Mouse (Mus musculus): Measurements from ENCODE around the gene Tagln3. TPM values are rescaled to one million over a fixed set of nuclear protein-coding genes. Genes with fewer than 3 reads are reported as not detected.

Gene Tagln3
- polyA plus RNA-seq, 1 experiment, result 3.7 TPM

DNA sequence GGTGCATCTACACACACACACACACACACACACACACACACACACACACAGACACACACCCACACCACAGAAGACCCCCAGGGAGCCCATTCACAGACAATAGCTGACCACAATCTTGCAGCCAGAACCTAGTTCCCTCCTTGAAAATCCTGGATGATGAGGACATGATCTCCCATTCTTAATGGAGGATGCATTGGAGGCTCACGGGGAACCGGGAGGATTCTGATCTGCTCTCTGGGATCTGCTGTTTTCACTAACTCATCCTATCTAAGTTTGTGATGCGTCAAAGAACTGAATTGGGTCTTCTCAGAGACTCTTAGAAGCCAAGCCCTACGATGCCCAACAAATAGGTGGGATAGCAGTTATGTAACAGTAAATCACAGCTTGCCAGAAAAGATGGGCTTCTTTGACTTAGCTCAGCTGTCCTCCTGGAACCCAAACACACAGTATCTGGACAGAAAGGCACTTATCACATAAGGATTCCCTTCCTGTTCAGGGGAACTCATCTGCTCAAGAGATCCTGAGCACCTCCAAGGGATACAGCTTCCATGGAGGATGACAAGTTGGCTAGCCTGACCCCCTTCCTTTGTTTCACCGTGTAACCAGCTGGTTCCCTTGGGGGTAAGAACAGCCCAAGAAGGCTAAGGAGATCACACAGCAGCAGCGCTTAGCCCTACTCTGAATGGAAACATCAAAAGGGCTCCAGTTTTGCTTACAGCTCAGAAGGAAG lies 1.1 kb downstream of the Tagln3 start:
- TF ChIP-seq CTCF (IDR thresholded peaks at IDR 0.05; ENCODE audit: low read depth, low read length) (no peak), POLR2A (IDR thresholded peaks at IDR 0.05; ENCODE audit: insufficient read depth, low read length) (no peak), EP300 (IDR thresholded peaks at IDR 0.05; ENCODE audit: insufficient read depth, low read depth, low read length) (no peak)
- Histone ChIP-seq H3K4me3 (ENCODE audit: low read depth, low read length) (peak overlapping the region; percentile 74), H3K9me3 (replicated peaks; ENCODE audit: control insufficient read depth, insufficient read depth, low read length, poor library complexity, severe bottlenecking) (no peaks in the 10 kb centered on the region), H3K4me1 (ENCODE audit: control insufficient read depth, insufficient read depth, low read length) (no peaks in the 10 kb centered on the region), H3K36me3 (ENCODE audit: control insufficient read depth, insufficient read depth, low read length, poor library complexity, severe bottlenecking) (no peaks in the 10 kb centered on the region), H3K27me3 (ENCODE audit: control insufficient read depth, insufficient read depth, low read length, poor library complexity, severe bottlenecking) (no peaks in the 10 kb centered on the region), H3K27ac (ENCODE audit: insufficient read depth, low read length) (no peak overlapping the region), H3K9ac (ENCODE audit: low read depth, poor library complexity, severe bottlenecking) (peak overlapping the region; percentile 51)

DNA sequence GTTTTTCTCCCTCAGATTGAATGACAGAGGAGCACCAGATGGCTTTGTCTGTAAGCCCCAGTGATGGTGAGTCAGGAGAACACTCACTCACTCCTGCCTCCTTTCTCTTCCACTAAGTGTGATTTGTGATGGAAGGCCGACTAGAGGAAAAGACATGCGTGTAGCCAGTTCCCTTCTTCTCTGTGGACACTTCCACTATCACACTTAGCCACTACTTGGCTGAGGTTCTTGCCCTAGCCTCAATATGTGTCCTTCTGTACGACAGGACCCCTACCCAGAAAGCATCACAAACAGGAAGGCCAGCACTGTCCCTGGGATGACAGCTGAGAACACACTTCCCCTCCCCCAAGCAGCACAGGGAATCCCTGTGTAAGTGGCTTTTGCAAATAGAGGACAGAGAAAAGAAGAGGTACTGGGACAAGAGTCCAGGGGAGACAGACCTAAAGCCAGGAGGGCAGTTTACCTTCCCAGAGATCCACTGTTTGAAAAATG lies 1.9 kb downstream of the Tagln3 start:
- H3K9ac ChIP-seq (ENCODE audit: low read depth, poor library complexity, severe bottlenecking), result no peak overlapping the region
- H3K27ac ChIP-seq (ENCODE audit: insufficient read depth, low read length), result no peak overlapping the region
- no peaks in the 10 kb centered on the region for H3K4me1 ChIP-seq (ENCODE audit: control insufficient read depth, insufficient read depth, low read length)
- TF ChIP-seq POLR2A (IDR thresholded peaks at IDR 0.05; ENCODE audit: insufficient read depth, low read length), result no peak
- TF ChIP-seq EP300 (IDR thresholded peaks at IDR 0.05; ENCODE audit: insufficient read depth, low read depth, low read length), result no peak
- no peak for TF ChIP-seq CTCF (IDR thresholded peaks at IDR 0.05; ENCODE audit: low read depth, low read length)
- no peak overlapping the region for H3K4me3 ChIP-seq (ENCODE audit: low read depth, low read length)
- H3K9me3 ChIP-seq (replicated peaks; ENCODE audit: control insufficient read depth, insufficient read depth, low read length, poor library complexity, severe bottlenecking), result no peaks in the 10 kb centered on the region
- no peaks in the 10 kb centered on the region for H3K27me3 ChIP-seq (ENCODE audit: control insufficient read depth, insufficient read depth, low read length, poor library complexity, severe bottlenecking)
- H3K36me3 ChIP-seq (ENCODE audit: control insufficient read depth, insufficient read depth, low read length, poor library complexity, severe bottlenecking), result no peaks in the 10 kb centered on the region

DNA sequence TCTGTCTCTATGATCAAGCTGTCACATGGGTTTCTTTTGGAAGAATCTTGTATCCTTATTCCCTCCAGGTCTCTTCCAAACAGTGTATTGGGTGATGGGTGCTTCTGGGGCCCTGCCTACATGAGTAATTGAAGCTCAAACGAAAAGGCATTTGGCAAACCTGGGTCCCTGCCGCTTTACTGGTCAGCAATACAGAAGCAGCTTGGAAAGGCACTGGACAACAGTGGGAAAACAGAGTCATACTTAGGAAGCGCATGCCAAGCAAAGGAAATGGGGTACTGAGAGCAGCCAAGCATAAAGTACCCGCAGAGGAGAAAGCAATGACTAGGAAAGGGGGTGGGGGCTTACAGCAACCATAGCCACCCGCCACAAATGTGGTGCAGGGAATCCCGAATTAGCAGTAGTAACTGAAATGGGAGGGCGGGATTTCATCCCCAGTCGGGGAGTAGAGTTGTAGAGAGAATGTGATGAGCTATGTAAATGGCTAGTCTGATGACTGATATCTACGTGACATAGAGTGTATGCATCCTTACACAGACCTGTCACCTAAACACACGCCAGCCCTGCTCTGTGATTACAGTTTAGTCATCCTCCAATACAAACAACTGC lies 4.3 kb downstream of the Tagln3 start:
- Histone ChIP-seq H3K36me3 (ENCODE audit: control insufficient read depth, insufficient read depth, low read length, poor library complexity, severe bottlenecking) (no peaks in the 10 kb centered on the region), H3K9ac (ENCODE audit: low read depth, poor library complexity, severe bottlenecking) (no peak overlapping the region), H3K27me3 (ENCODE audit: control insufficient read depth, insufficient read depth, low read length, poor library complexity, severe bottlenecking) (no peaks in the 10 kb centered on the region), H3K4me3 (ENCODE audit: low read depth, low read length) (no peak overlapping the region), H3K27ac (ENCODE audit: insufficient read depth, low read length) (no peak overlapping the region), H3K4me1 (ENCODE audit: control insufficient read depth, insufficient read depth, low read length) (no peaks in the 10 kb centered on the region), H3K9me3 (replicated peaks; ENCODE audit: control insufficient read depth, insufficient read depth, low read length, poor library complexity, severe bottlenecking) (no peaks in the 10 kb centered on the region)
- TF ChIP-seq EP300 (IDR thresholded peaks at IDR 0.05; ENCODE audit: insufficient read depth, low read depth, low read length), result no peak
- TF ChIP-seq POLR2A (IDR thresholded peaks at IDR 0.05; ENCODE audit: insufficient read depth, low read length), result no peak

DNA sequence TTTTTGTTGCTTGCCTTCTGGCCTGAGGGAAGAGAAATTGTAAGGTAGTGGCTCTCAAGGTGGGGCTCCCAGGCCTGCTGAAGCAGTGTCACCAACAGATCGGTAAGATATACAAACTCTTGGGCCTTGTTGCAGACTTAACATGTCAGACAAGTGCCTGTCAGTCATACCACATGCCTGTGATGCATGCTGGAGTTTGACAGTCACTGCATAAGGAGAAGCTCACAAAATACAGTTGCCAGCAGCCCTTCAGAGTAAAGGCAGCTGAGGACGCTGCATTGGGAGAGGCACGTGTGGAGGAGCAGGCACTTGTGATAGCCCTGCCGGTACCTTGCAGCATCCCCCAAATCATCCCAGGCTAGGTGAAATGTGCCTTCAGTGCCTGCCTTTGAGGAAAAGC lies 6.1 kb downstream of the Tagln3 start:
- Histone ChIP-seq H3K36me3 (ENCODE audit: control insufficient read depth, insufficient read depth, low read length, poor library complexity, severe bottlenecking) (no peaks in the 10 kb centered on the region), H3K4me3 (ENCODE audit: low read depth, low read length) (no peak overlapping the region), H3K9me3 (replicated peaks; ENCODE audit: control insufficient read depth, insufficient read depth, low read length, poor library complexity, severe bottlenecking) (no peaks in the 10 kb centered on the region), H3K27ac (ENCODE audit: insufficient read depth, low read length) (no peak overlapping the region), H3K9ac (ENCODE audit: low read depth, poor library complexity, severe bottlenecking) (no peak overlapping the region), H3K27me3 (ENCODE audit: control insufficient read depth, insufficient read depth, low read length, poor library complexity, severe bottlenecking) (no peaks in the 10 kb centered on the region), H3K4me1 (ENCODE audit: control insufficient read depth, insufficient read depth, low read length) (no peaks in the 10 kb centered on the region)
- no peak for TF ChIP-seq EP300 (IDR thresholded peaks at IDR 0.05; ENCODE audit: insufficient read depth, low read depth, low read length)
- TF ChIP-seq POLR2A (IDR thresholded peaks at IDR 0.05; ENCODE audit: insufficient read depth, low read length), result no peak
- TF ChIP-seq CTCF (IDR thresholded peaks at IDR 0.05; ENCODE audit: low read depth, low read length), result no peak

DNA sequence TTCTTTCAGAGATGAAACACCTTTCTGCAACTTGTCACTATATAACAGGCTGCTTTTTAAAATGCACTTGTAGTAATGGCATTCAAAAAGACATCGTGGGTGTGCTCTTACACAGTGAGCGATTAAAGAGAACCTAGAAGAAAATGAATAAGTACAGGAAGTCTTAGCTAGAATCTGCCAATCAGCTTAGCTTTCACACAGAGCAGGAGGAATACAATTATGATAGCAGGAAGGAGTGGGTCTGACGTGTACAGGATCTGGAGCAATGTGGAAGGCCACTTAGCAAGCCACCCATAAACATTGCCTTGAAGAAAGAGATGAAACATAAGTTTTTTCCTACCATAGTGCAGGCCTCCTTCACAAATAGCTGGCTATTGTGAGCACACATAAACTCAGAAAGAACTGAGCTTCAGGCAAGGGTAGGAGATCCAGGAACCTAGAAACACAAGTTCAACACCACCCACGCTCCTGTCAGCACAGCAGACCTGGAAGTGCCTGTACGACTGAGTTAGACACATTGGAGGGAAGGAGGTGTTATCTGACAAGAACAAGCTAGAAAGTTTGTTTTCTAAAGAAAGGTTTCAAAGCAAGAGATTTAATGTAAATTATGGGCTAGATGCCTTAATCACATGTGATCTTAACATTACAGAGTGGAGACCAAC lies 9.8 kb downstream of the Tagln3 start:
- H3K9ac ChIP-seq (ENCODE audit: low read depth, poor library complexity, severe bottlenecking), result no peak overlapping the region
- H3K9me3 ChIP-seq (replicated peaks; ENCODE audit: control insufficient read depth, insufficient read depth, low read length, poor library complexity, severe bottlenecking), result no peaks in the 10 kb centered on the region
- H3K36me3 ChIP-seq (ENCODE audit: control insufficient read depth, insufficient read depth, low read length, poor library complexity, severe bottlenecking), result no peaks in the 10 kb centered on the region
- H3K4me3 ChIP-seq (ENCODE audit: low read depth, low read length), result no peak overlapping the region
- H3K27me3 ChIP-seq (ENCODE audit: control insufficient read depth, insufficient read depth, low read length, poor library complexity, severe bottlenecking), result no peaks in the 10 kb centered on the region
- no peak overlapping the region for H3K27ac ChIP-seq (ENCODE audit: insufficient read depth, low read length)
- no peaks in the 10 kb centered on the region for H3K4me1 ChIP-seq (ENCODE audit: control insufficient read depth, insufficient read depth, low read length)
- TF ChIP-seq POLR2A (IDR thresholded peaks at IDR 0.05; ENCODE audit: insufficient read depth, low read length), result no peak
- TF ChIP-seq EP300 (IDR thresholded peaks at IDR 0.05; ENCODE audit: insufficient read depth, low read depth, low read length), result no peak
- no peak for TF ChIP-seq CTCF (IDR thresholded peaks at IDR 0.05; ENCODE audit: low read depth, low read length)

DNA sequence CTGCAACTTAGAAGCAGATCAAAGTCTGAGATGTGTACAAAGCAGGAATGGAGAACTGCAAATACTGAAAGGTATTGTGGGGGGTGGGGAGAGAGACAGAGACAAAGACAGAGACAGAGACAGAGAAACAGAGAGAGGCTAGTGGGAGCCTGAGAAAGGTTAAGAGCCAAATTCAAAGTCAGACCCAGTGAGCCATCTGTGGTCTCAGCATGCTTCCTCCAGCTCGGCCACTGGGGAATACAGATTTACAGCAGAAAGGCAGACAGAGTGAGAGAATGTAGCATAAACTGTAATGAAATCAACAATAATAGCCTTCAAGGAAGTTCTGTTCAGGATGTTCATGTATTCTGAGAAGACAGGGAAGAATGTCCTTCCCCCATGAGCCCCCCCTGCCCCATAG lies 10.5 kb downstream of the Tagln3 start:
- Histone ChIP-seq H3K36me3 (ENCODE audit: control insufficient read depth, insufficient read depth, low read length, poor library complexity, severe bottlenecking) (no peaks in the 10 kb centered on the region), H3K9ac (ENCODE audit: low read depth, poor library complexity, severe bottlenecking) (no peak overlapping the region), H3K27ac (ENCODE audit: insufficient read depth, low read length) (no peak overlapping the region), H3K4me1 (ENCODE audit: control insufficient read depth, insufficient read depth, low read length) (no peaks in the 10 kb centered on the region), H3K9me3 (replicated peaks; ENCODE audit: control insufficient read depth, insufficient read depth, low read length, poor library complexity, severe bottlenecking) (no peaks in the 10 kb centered on the region), H3K4me3 (ENCODE audit: low read depth, low read length) (no peak overlapping the region), H3K27me3 (ENCODE audit: control insufficient read depth, insufficient read depth, low read length, poor library complexity, severe bottlenecking) (no peaks in the 10 kb centered on the region)
- TF ChIP-seq POLR2A (IDR thresholded peaks at IDR 0.05; ENCODE audit: insufficient read depth, low read length) (no peak), CTCF (IDR thresholded peaks at IDR 0.05; ENCODE audit: low read depth, low read length) (no peak), EP300 (IDR thresholded peaks at IDR 0.05; ENCODE audit: insufficient read depth, low read depth, low read length) (no peak)
